Mouse (Mus musculus): ENCODE results near the gene Dut. TPM values are rescaled to one million over a fixed set of nuclear protein-coding genes. Genes with fewer than 3 reads are reported as not detected.
"Not testable (repeated sequence)": the region's sequence is repeated elsewhere in the genome, so short reads cannot be mapped to it uniquely, and the experiment has no call there.

Gene Dut
- polyA plus RNA-seq, 1 experiment, result 15.1 TPM

DNA sequence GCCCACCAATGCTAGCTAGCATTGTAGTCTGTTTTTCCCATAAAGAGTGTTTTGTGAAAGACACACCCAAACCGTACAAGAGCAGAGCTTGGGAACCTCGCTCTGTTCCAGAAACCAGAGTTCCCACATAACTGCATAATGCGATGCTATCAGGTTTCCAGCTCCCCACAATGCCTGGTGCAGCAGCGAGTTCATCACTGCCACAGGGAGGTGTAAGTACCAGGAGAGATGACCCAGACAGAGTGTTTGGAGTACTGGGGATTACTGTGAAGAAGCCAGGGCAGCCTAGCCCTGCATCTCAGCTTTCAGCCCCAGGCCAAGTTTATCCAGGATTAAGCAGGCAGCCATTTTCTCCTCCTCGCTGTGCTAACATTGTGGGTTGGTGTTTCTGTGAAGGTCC is 28.6 kb downstream of the Dut start:
- DNase-seq, result no peak
- Histone ChIP-seq H3K4me3 (replicated peaks; ENCODE audit: extremely low read depth, low read depth, low read length) (no peak overlapping the region), H3K4me1 (ENCODE audit: control insufficient read depth, insufficient read depth, low read length) (peaks cover 3% of the 10 kb centered on the region)
- TF ChIP-seq POLR2A (IDR thresholded peaks at IDR 0.05; ENCODE audit: borderline replicate concordance, extremely low read depth, low read depth, low read length) (no peak), CTCF (IDR thresholded peaks at IDR 0.05; ENCODE audit: insufficient read depth, low read length) (no peak)
- WGBS, result 62% methylated on average over 5 of the region's 5 CpGs

DNA sequence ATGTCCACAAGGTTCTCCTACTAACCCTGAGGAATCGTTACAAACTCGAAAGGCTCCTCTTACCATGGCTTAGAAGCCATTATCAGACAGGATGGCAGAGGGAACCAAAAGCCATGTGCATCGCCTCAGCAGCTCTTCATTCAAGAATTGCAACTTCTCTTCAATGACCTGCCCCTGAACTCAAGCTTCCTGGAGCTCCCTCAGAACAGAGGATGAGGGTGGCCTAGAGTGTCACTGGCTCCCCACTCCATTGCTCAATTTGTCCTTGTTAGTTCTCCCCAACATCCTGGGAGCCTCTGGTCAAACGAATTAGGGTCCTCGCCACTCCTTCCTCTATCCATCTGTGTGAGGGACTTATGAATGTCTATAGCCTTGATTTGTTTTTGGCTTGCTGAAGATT is 29.7 kb downstream of the Dut start:
- WGBS, result 78% methylated on average over 5 of the region's 5 CpGs
- no peak for DNase-seq
- no peak overlapping the region for H3K4me3 ChIP-seq (replicated peaks; ENCODE audit: extremely low read depth, low read depth, low read length)
- H3K4me1 ChIP-seq (ENCODE audit: control insufficient read depth, insufficient read depth, low read length), result peaks cover 3% of the 10 kb centered on the region
- TF ChIP-seq POLR2A (IDR thresholded peaks at IDR 0.05; ENCODE audit: borderline replicate concordance, extremely low read depth, low read depth, low read length) (no peak), CTCF (IDR thresholded peaks at IDR 0.05; ENCODE audit: insufficient read depth, low read length) (no peak)

DNA sequence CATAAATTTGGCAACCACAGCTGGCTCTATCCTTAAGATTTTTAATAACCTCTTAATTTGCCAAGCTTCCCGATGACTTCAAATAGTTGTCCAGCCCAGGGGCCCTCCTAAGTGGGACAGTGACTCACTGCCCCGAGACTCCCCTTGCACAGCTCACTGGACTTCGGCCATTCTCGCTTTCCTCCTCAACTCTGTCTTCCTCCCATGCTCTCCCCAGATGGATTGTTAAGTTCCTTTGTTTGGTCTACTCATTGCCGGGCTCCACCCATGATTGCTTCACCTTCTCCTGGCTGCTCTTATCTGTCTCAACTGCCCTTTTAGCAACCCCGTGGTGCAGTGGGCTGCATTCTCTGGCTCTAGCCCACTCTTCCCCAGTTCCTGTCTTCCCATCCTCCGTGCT is 31.5 kb downstream of the Dut start:
- no peak for DNase-seq
- no peak for TF ChIP-seq POLR2A (IDR thresholded peaks at IDR 0.05; ENCODE audit: borderline replicate concordance, extremely low read depth, low read depth, low read length)
- TF ChIP-seq CTCF (IDR thresholded peaks at IDR 0.05; ENCODE audit: insufficient read depth, low read length), result no peak
- 23% methylated on average over 7 of the region's 7 CpGs for WGBS
- peaks cover 3% of the 10 kb centered on the region for H3K4me1 ChIP-seq (ENCODE audit: control insufficient read depth, insufficient read depth, low read length)
- no peak overlapping the region for H3K4me3 ChIP-seq (replicated peaks; ENCODE audit: extremely low read depth, low read depth, low read length)

DNA sequence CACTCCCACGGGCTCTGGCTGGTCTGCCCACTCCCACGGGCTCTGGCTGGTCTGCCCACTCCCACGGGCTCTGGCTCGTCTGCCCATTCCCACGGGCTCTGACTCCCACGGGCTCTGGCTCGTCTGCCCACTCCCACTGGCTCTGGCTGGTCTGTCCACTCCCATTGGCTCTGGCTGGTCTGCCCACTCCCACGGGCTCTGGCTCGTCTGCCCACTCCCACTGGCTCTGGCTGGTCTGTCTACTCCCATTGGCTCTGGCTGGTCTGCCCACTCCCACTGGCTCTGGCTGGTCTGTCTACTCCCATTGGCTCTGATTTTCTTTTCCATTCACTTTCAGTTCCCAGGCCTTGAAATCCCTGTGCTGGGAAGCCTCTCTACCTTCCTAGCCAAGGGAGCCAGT is 33.0 kb downstream of the Dut start:
- DNase-seq; H3K4me1 ChIP-seq (ENCODE audit: control insufficient read depth, insufficient read depth, low read length); H3K4me3 ChIP-seq (replicated peaks; ENCODE audit: extremely low read depth, low read depth, low read length): not testable (repeated sequence)
- WGBS, result 83% methylated on average over 9 of the region's 9 CpGs

DNA sequence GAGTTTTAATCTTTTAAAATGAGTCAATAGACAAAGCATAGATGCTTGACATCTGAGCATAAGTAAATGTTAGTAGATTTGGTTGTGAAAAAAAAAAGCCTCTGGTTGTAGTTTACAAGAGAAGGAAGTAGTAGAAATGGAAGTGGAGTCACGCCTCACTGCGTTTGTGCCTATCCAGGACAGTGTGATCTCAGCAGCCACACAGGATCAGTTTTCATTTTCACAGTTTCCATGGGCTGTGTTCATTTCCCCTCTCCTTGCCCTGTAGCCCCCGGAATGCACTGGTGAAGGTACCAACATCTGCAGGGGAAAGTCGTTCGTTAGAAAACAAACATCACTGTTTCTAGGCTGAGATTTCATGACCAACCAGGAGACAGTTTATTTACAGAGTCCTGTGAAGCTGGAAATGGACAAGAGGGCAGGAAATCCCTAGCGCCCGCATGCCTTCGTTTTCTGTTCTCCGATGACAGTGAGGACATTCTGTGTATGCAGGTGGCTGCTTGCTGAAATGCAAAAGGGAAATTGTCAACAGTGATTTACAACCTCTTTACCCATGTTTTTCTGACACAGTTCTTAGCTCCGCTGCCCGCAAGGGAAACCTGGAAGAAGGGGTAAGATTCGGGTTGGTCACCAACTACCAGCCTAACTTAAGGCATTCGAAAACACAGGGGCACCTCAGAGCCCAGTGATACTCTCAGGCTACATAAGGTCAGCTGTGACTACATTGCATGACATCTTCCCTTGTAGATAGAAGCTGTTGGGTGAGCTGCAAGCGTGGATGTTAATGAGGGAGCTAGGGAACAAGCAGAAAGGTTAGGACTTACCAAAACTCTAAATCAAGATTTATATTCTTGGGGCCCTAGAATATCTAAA is 35.6 kb downstream of the Dut start:
- no peak for DNase-seq

DNA sequence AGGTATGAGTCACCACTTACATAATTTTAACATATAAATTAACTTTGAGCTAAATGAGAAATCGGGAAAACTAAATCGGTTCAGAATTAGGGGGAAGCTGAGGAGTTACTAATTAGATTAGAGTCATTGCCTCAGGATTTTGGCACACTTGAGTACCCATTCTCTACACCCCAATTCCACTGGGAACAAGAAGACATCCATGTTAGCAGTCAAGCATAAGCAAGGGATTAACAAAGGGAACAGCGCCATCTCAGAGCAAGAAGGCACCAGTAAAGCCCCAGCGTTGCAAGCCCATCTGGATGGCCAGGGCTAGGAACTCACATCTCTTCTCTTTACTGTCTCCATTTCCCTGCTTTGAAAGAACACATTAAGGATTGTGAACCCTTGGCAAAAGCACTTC is 38.8 kb downstream of the Dut start:
- Histone ChIP-seq H3K4me3 (replicated peaks; ENCODE audit: extremely low read depth, low read depth, low read length) (no peak overlapping the region), H3K4me1 (ENCODE audit: control insufficient read depth, insufficient read depth, low read length) (no peaks in the 10 kb centered on the region)
- 87% methylated on average over 4 of the region's 4 CpGs for WGBS
- TF ChIP-seq CTCF (IDR thresholded peaks at IDR 0.05; ENCODE audit: insufficient read depth, low read length), result no peak
- no peak for DNase-seq

More for the DNA sequence above, 35.6 kb downstream of the Dut start:
- no peak for TF ChIP-seq POLR2A (IDR thresholded peaks at IDR 0.05; ENCODE audit: borderline replicate concordance, extremely low read depth, low read depth, low read length)
- TF ChIP-seq CTCF (IDR thresholded peaks at IDR 0.05; ENCODE audit: insufficient read depth, low read length), result no peak
- peak overlapping the region; percentile 14 for H3K4me3 ChIP-seq (replicated peaks; ENCODE audit: extremely low read depth, low read depth, low read length)
- WGBS, result 29% methylated on average over 14 of the region's 14 CpGs
- H3K4me1 ChIP-seq (ENCODE audit: control insufficient read depth, insufficient read depth, low read length), result peaks cover 3% of the 10 kb centered on the region

DNA sequence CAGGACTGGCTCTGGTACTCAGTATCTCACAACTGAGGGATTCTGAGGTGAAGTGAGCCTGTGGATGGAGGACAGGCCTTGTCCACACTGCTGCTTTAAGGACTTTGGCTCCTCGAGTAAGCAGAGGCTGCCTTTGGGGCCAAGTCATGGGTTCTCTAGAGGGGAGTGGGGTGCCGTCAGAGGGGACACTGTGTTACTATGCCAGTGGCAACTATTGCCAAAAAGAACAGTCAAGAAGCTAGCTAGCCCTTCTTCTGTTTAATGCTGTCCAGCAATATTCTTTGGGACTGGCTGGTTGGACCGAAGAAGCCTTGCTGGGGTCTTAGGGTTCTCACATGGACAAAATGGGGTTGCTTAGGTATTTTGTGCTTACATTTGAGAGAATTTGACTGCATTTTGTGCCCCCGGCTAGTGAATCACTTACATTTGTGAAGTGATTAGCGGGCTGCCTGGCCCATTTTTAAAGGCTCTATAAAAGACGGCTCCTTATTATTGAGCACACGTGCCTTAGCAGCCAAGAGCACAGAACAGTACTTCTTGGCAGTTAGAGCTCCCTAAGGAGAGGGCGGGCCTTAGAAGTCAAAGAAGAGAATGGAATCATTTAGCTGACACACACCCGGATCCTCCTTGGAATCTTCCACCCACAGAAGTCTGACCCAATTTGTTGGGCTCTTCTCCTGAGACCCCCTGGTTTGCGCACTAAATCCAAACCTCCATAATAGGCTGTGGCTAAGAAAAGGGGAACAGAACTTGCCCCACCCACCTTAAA is 43.4 kb downstream of the Dut start:
- Histone ChIP-seq H3K4me1 (ENCODE audit: control insufficient read depth, insufficient read depth, low read length) (no peaks in the 10 kb centered on the region), H3K4me3 (replicated peaks; ENCODE audit: extremely low read depth, low read depth, low read length) (no peak overlapping the region)
- TF ChIP-seq POLR2A (IDR thresholded peaks at IDR 0.05; ENCODE audit: borderline replicate concordance, extremely low read depth, low read depth, low read length) (no peak), CTCF (IDR thresholded peaks at IDR 0.05; ENCODE audit: insufficient read depth, low read length) (no peak)
- no peak for DNase-seq
- WGBS, result 70% methylated on average over 10 of the region's 10 CpGs

DNA sequence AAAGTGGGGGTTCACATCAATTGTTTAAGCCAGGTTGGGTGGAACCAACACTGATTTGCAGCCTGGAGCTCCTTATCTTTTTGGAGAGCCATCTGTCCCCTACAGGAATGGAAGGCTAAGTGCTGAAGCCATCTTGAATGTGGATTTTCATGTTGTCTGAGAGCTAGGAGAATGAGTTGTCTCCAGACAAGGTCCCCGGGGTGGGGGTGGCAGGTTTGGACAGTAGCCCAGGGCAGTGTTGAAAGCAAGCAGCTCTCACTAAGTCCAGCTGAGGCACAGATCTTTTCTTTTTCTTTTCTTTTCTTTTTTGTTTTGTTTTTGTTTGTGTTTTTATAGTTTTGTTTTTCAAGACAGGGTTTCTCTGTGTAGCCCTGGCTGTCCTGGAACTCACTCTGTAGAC is 44.1 kb downstream of the Dut start:
- H3K4me3 ChIP-seq (replicated peaks; ENCODE audit: extremely low read depth, low read depth, low read length), result no peak overlapping the region
- no peak for DNase-seq
- TF ChIP-seq POLR2A (IDR thresholded peaks at IDR 0.05; ENCODE audit: borderline replicate concordance, extremely low read depth, low read depth, low read length), result no peak
- no peak for TF ChIP-seq CTCF (IDR thresholded peaks at IDR 0.05; ENCODE audit: insufficient read depth, low read length)
- no peaks in the 10 kb centered on the region for H3K4me1 ChIP-seq (ENCODE audit: control insufficient read depth, insufficient read depth, low read length)
- 67% methylated on average over 1 of the region's 1 CpGs for WGBS

DNA sequence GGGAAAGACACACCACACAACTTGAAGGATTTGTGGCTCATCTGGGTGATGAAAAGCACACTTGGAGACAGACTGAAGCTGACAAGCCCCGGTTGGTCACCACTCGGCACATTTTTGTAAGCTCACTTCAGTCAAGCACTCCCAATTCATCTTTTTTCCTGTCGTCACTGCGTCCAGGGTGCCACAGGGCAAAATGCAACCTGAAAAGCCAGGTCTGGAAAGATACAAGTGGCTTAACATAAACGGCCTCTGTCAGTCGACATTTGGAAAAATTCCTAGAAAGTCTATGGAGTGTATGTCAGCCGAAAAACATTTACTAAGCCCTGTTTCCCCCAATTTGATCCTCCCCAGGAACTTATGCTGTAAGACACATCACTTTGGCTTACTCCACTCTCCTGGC is 45.6 kb downstream of the Dut start:
- Histone ChIP-seq H3K4me3 (replicated peaks; ENCODE audit: extremely low read depth, low read depth, low read length) (no peak overlapping the region), H3K4me1 (ENCODE audit: control insufficient read depth, insufficient read depth, low read length) (no peaks in the 10 kb centered on the region)
- DNase-seq, result no peak
- WGBS, result 62% methylated on average over 7 of the region's 7 CpGs
- TF ChIP-seq POLR2A (IDR thresholded peaks at IDR 0.05; ENCODE audit: borderline replicate concordance, extremely low read depth, low read depth, low read length), result no peak
- no peak for TF ChIP-seq CTCF (IDR thresholded peaks at IDR 0.05; ENCODE audit: insufficient read depth, low read length)

DNA sequence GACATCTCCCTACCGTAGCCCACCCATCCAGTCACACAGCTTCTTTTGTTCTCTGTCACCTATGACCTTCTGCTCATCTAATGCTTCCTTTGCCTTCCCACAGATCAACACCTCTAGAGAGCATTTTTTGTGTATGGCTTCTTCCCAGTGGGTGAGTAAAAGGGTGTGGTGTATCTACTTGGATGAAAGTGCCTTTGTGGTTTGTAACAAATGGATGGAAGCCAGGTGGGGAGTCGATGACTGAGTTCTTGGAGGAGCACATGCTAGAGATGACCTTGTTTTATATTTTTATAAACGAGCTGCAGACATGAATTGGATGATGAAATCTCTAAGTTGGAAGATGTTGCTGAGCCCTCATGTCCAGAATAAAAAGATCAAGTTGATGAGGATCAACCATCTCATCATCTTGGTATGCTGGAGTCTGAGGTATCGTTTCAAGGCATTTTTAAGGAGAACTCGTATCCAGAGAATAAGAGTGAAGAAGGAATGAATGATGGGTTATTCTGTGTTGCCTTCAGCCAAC is 47.0 kb downstream of the Dut start:
- Histone ChIP-seq H3K4me1 (ENCODE audit: control insufficient read depth, insufficient read depth, low read length) (no peaks in the 10 kb centered on the region), H3K4me3 (replicated peaks; ENCODE audit: extremely low read depth, low read depth, low read length) (no peak overlapping the region)
- WGBS, result 65% methylated on average over 5 of the region's 5 CpGs
- TF ChIP-seq CTCF (IDR thresholded peaks at IDR 0.05; ENCODE audit: insufficient read depth, low read length) (no peak), POLR2A (IDR thresholded peaks at IDR 0.05; ENCODE audit: borderline replicate concordance, extremely low read depth, low read depth, low read length) (no peak)
- no peak for DNase-seq
